Mouse (Mus musculus) hindbrain, embryonic 12.5 days (tissue): ENCODE data around the gene Tenm2. TPM values are rescaled to one million over a fixed set of nuclear protein-coding genes. Genes with fewer than 3 reads are reported as not detected.

Source experiments
- ATAC-seq: fragments of 200-750 bp; cut with Nextera tagmentation; 2 replicates; pipeline ENCODE4 v1.8.0; 2017; ENCODE audit warnings: moderate TSS enrichment; ENCODE audit not compliant: low FRiP score
- H3K27ac ChIP-seq: fragments of 300-500 bp; sonication (generic); 2 replicates; pipeline ENCODE4 v1.5.1; 2016; ENCODE audit warnings: mild to moderate bottlenecking
- H3K27me3 ChIP-seq: fragments of 300-500 bp; sonication (generic); 2 replicates; pipeline ENCODE4 v1.6.1; 2016; ENCODE audit warnings: mild to moderate bottlenecking
- H3K36me3 ChIP-seq: fragments of 300-500 bp; sonication (generic); 2 replicates; pipeline ENCODE4 v1.6.1; 2016; ENCODE audit warnings: mild to moderate bottlenecking
- H3K4me1 ChIP-seq: fragments of 300-500 bp; sonication (generic); 2 replicates; pipeline ENCODE4 v1.6.1; 2016
- H3K4me2 ChIP-seq: fragments of 300-500 bp; sonication (generic); replicated peaks from 2 replicates; pipeline ENCODE4 v1.6.1; 2016; ENCODE audit warnings: mild to moderate bottlenecking
- H3K4me3 ChIP-seq: fragments of 300-500 bp; sonication (generic); 2 replicates; pipeline ENCODE4 v1.5.1; 2016; ENCODE audit warnings: mild to moderate bottlenecking
- H3K9ac ChIP-seq: fragments of 300-500 bp; sonication (generic); 2 replicates; pipeline ENCODE4 v1.6.1; 2016; ENCODE audit warnings: mild to moderate bottlenecking, moderate library complexity
- H3K9me3 ChIP-seq: fragments of 300-500 bp; sonication (generic); replicated peaks from 2 replicates; pipeline ENCODE4 v1.6.1; 2016; ENCODE audit warnings: mild to moderate bottlenecking
- WGBS: fragments of 180-500 bp; shearing (Covaris S2); methylation state at CpG from one replicate; pipeline ENCODE4 v1.1.7; 2016; 5-methylcytosine and 5-hydroxymethylcytosine counted together
- polyA plus RNA-seq: library from polyadenylated mRNA; unstranded; fragments of >200 nt; fragmentation: Nextera tagmentation; extraction: Ambion mirVana; gene quantifications from 2 replicates; pipeline ENCODE4 v1.2.1, GENCODE M21; 2016

Tenm2 gene
- polyA plus RNA-seq, 1 experiment from 2014 or later = 16.6 TPM

- H3K4me2 ChIP-seq = no peak overlapping the region
- no peak overlapping the region for H3K27ac ChIP-seq
- no peaks in the 10 kb centered on the region for H3K27me3 ChIP-seq
- no peak for ATAC-seq
- no peak overlapping the region for H3K9ac ChIP-seq
- WGBS = 54% methylated on average over 4 of the region's 4 CpGs
- H3K36me3 ChIP-seq = no peaks in the 10 kb centered on the region
- H3K4me1 ChIP-seq = peaks cover 4% of the 10 kb centered on the region
- no peak overlapping the region for H3K4me3 ChIP-seq
- H3K9me3 ChIP-seq = no peaks in the 10 kb centered on the region
Measured at GRCm38 (mm10) chr11:36053457-36053856, 1182.3 kb downstream of the Tenm2 start.

DNA sequence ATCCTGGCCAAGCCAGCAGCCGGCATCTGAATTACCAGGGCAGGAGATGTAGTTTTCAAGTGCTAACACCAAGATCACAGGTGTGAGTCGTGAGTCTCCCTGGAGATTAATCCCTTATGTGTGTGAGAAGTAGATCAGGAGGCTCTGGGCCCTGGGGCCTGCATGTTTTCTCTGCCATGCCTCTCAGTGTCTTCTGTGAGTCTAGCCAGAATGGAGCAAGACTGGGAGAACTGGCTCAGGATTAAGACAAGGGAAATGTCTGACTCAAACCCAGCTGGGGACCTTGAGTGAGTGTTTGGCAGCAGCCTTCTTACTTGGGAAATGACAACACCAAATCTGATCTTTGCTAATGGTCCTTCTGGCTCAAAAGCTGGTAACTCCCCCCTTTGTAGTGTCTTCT lies 1183.2 kb downstream of the Tenm2 start:
- peaks cover 4% of the 10 kb centered on the region for H3K4me1 ChIP-seq
- no peak overlapping the region for H3K4me2 ChIP-seq
- ATAC-seq = no peak
- H3K9ac ChIP-seq = no peak overlapping the region
- 65% methylated on average over 2 of the region's 2 CpGs for WGBS
- no peak overlapping the region for H3K4me3 ChIP-seq
- H3K27ac ChIP-seq = no peak overlapping the region
- no peaks in the 10 kb centered on the region for H3K27me3 ChIP-seq
- H3K9me3 ChIP-seq = no peaks in the 10 kb centered on the region
- H3K36me3 ChIP-seq = no peaks in the 10 kb centered on the region

DNA sequence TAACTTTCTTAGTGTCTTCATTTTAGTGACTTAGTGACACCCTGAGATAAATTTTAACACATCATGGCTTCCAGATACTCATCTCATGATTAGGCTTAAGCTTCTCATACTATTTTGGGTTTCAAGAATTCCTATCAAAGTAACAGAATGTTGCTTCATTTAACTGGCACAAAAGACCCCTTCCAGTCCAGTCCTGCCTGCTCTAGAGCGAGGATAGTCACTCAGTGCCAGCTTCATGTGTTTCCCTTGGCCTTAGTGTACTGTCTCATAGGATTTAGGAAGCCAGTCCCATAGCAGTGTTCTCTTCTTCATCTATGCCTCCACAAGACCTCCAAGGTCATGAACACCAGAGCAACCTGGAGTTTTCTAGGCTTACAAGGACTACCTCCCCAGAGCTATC lies 1183.7 kb downstream of the Tenm2 start:
- 86% methylated on average over 1 of the region's 1 CpGs for WGBS
- ATAC-seq = no peak
- peaks cover 4% of the 10 kb centered on the region for H3K4me1 ChIP-seq

GRCm38 (mm10) chr11:36049547-36049946 lies 1186.2 kb downstream of the Tenm2 start:
- Histone ChIP-seq H3K4me2 (no peak overlapping the region), H3K9ac (no peak overlapping the region), H3K9me3 (no peaks in the 10 kb centered on the region), H3K27ac (no peak overlapping the region), H3K27me3 (no peaks in the 10 kb centered on the region), H3K4me3 (no peak overlapping the region), H3K4me1 (peaks cover 5% of the 10 kb centered on the region), H3K36me3 (0 out of 2 replicates have a peak, but pooled peaks cover 5% of the 10 kb centered on the region)
- 35% methylated on average over 5 of the region's 5 CpGs for WGBS
- ATAC-seq = no peak

More for the DNA sequence above, 1183.7 kb downstream of the Tenm2 start:
- no peak overlapping the region for H3K4me3 ChIP-seq
- H3K4me2 ChIP-seq = no peak overlapping the region
- no peaks in the 10 kb centered on the region for H3K9me3 ChIP-seq
- H3K27ac ChIP-seq = no peak overlapping the region
- no peak overlapping the region for H3K9ac ChIP-seq
- 0 out of 2 replicates have a peak, but pooled peaks cover 2% of the 10 kb centered on the region for H3K36me3 ChIP-seq
- H3K27me3 ChIP-seq = no peaks in the 10 kb centered on the region

DNA sequence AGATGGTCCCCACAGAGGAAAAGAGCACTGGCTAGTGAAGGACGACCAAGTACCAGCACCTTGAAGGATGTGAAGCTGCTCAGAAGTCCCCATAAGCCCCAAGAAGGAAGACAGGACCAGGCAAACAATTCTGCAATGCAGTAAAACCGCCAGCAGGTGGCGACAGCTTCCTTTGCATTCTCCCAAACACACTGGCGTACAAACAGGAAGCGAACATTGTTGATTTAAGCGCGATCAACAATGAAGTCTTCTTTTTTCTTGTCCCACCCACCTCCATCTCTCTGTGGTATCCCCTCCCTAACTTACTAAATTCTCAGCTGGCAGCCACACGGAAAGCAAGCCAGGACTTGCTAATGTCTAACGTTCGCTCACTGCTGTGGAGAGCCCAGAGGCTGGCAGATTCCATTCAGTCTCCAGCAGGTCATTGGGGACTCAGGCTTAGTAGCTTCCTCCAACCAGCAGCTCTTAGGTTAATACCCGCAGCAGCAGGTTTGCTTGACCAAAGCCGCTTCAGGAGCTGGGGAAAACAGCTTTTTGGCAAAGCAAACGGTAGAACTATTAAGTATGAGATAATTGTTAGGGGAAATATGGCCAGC lies 1190.0 kb downstream of the Tenm2 start:
- Histone ChIP-seq H3K27me3 (no peaks in the 10 kb centered on the region), H3K4me3 (peak overlapping the region; percentile 29), H3K27ac (0 out of 2 replicates have a peak overlapping the region, but pooled peaks have one; percentile 37), H3K9me3 (no peaks in the 10 kb centered on the region), H3K36me3 (0 out of 2 replicates have a peak, but pooled peaks cover 5% of the 10 kb centered on the region), H3K9ac (peak overlapping the region; percentile 39; the same call in 1 of the 2 replicates), H3K4me2 (peak overlapping the region; percentile 50), H3K4me1 (peaks cover 8% of the 10 kb centered on the region)
- 2% methylated on average over 13 of the region's 13 CpGs for WGBS
- ATAC-seq = peak; percentile 70

- Histone ChIP-seq H3K9ac (no peak overlapping the region), H3K9me3 (no peaks in the 10 kb centered on the region), H3K27me3 (no peaks in the 10 kb centered on the region), H3K36me3 (peaks cover 3% of the 10 kb centered on the region; the same call in 1 of the 2 replicates), H3K4me2 (no peak overlapping the region), H3K4me1 (peaks cover 19% of the 10 kb centered on the region), H3K27ac (no peak overlapping the region), H3K4me3 (no peak overlapping the region)
- 80% methylated on average over 13 of the region's 13 CpGs for WGBS
- ATAC-seq = no peak
Measured at GRCm38 (mm10) chr11:36041411-36041810, 1194.4 kb downstream of the Tenm2 start.

DNA sequence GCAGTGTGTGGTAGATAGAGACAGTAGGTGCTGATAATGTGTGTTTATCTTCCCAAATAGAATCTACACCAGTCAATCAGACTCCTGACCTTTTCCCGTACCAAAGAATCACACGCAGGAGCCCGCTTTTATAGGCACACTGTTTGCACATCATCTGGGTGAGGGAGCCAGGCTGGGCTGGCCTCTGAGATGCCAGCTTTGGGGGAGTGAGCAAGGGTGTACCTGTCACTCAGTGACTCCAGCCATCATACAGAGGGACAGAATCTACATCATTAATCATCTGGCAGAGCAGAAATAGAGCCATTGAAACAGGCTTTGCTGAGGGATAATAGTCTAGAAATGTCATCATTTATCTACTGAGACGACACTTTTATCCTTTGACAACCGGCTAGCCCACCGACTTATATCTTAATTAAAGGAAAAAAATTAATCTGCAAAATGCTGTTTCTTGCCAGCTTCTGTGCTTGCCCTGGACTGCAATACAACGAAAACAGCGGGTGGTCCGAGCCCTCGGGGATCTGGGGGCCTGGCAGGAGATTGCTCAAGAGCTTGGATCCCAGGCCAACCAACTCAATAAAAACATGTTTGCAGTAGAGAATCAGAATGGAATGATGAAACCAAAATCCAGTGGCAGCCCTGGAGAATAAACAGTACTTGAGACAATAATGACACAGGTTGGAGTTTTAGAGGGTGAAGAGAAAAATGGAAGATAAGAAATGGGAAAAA lies 1195.1 kb downstream of the Tenm2 start:
- H3K36me3 ChIP-seq = peaks cover 3% of the 10 kb centered on the region; the same call in 1 of the 2 replicates
- WGBS = 57% methylated on average over 10 of the region's 10 CpGs
- H3K27me3 ChIP-seq = no peaks in the 10 kb centered on the region
- H3K4me3 ChIP-seq = no peak overlapping the region
- H3K27ac ChIP-seq = no peak overlapping the region
- ATAC-seq = no peak
- H3K4me2 ChIP-seq = no peak overlapping the region
- no peaks in the 10 kb centered on the region for H3K9me3 ChIP-seq
- H3K9ac ChIP-seq = no peak overlapping the region
- H3K4me1 ChIP-seq = peaks cover 22% of the 10 kb centered on the region

GRCm38 (mm10) chr11:36039825-36040224 lies 1195.9 kb downstream of the Tenm2 start:
- Histone ChIP-seq H3K4me2 (no peak overlapping the region), H3K36me3 (peaks cover 3% of the 10 kb centered on the region; the same call in 1 of the 2 replicates), H3K27ac (no peak overlapping the region), H3K9ac (no peak overlapping the region), H3K27me3 (no peaks in the 10 kb centered on the region), H3K9me3 (no peaks in the 10 kb centered on the region), H3K4me1 (peaks cover 22% of the 10 kb centered on the region), H3K4me3 (no peak overlapping the region)
- no peak for ATAC-seq
- 67% methylated on average over 10 of the region's 10 CpGs for WGBS

DNA sequence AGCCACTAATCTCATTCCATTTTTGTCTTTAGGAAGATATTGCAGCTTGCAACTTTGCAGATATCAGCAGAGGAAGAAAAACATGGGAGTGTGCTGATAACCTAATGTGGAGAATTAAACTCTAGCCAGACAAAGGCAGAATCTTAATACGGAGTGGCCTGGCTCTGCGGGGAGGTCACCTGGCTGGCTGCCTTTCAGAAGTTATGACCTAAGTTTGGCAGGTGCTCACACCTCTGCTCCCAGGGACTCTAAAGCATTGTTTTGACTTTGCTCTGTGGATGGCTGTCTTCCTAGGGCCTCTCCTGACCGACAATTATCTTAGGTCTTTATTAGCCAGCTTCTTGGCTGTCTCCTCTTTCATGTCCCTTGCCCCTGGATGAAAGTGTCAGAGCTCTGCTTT lies 1197.4 kb downstream of the Tenm2 start:
- no peak for ATAC-seq
- Histone ChIP-seq H3K4me1 (peaks cover 22% of the 10 kb centered on the region), H3K9me3 (no peaks in the 10 kb centered on the region), H3K27me3 (no peaks in the 10 kb centered on the region), H3K9ac (no peak overlapping the region), H3K4me2 (no peak overlapping the region), H3K36me3 (peaks cover 3% of the 10 kb centered on the region; the same call in 1 of the 2 replicates), H3K4me3 (no peak overlapping the region), H3K27ac (no peak overlapping the region)
- 65% methylated on average over 3 of the region's 3 CpGs for WGBS

- Histone ChIP-seq H3K4me1 (peaks cover 22% of the 10 kb centered on the region), H3K4me3 (no peak overlapping the region), H3K27me3 (no peaks in the 10 kb centered on the region), H3K4me2 (no peak overlapping the region), H3K36me3 (peaks cover 3% of the 10 kb centered on the region; the same call in 1 of the 2 replicates), H3K9me3 (no peaks in the 10 kb centered on the region), H3K27ac (no peak overlapping the region), H3K9ac (no peak overlapping the region)
- no peak for ATAC-seq
- whole genome bisulfite sequencing = 65% methylated on average over 4 of the region's 4 CpGs
Measured at GRCm38 (mm10) chr11:36037311-36037710, 1198.5 kb downstream of the Tenm2 start.

DNA sequence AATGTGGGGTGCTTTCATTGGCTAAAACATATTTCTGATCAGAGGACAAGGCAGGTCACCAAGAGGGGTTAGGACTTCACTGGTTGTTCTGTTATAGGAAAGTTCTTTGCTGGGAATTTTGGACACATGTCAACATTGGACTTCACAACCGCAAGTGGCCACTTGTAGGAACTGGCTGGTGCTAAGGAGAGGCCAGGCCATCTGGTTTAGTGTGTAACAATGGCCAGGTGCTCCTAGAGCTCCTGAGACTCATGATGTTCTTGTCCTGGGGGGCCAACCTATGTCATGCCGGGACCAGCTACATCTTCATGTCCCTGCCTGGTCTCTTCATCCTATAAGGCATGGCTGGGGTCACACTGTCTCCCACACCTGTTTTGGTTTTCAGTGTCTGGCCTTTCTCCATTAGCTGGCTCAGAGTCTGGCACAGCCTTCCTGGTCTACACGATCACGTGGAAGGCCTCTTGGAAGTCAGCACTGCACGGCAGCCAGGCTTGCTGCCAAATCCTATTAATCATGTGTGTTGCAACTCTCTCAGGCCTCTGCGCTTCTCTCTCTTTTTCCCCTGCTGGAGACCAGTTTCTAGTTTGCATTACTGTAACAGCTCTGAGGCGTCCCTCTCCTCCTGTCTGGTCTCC lies 1199.6 kb downstream of the Tenm2 start:
- H3K4me3 ChIP-seq = no peak overlapping the region
- H3K4me1 ChIP-seq = peaks cover 23% of the 10 kb centered on the region
- WGBS = 47% methylated on average over 7 of the region's 7 CpGs
- H3K27ac ChIP-seq = peak overlapping the region; percentile 48; the same call in 1 of the 2 replicates
- peaks cover 3% of the 10 kb centered on the region; the same call in 1 of the 2 replicates for H3K36me3 ChIP-seq
- no peaks in the 10 kb centered on the region for H3K9me3 ChIP-seq
- H3K4me2 ChIP-seq = no peak overlapping the region
- H3K9ac ChIP-seq = no peak overlapping the region
- H3K27me3 ChIP-seq = no peaks in the 10 kb centered on the region
- peak; percentile 74 for ATAC-seq

- Histone ChIP-seq H3K36me3 (no peaks in the 10 kb centered on the region), H3K9me3 (no peaks in the 10 kb centered on the region), H3K27ac (no peak overlapping the region; the same call in 1 of the 2 replicates), H3K4me2 (no peak overlapping the region), H3K27me3 (no peaks in the 10 kb centered on the region), H3K4me3 (no peak overlapping the region), H3K9ac (no peak overlapping the region), H3K4me1 (peaks cover 21% of the 10 kb centered on the region)
- no peak for ATAC-seq
- WGBS = 45% methylated on average over 9 of the region's 9 CpGs
Measured at GRCm38 (mm10) chr11:36031751-36032150, 1204.0 kb downstream of the Tenm2 start.
